Mouse (Mus musculus) c-Kit-positive CD71-positive TER-119-negative erythroid progenitor cells, embryonic 14.5 days (primary cell): ENCODE results near the gene Tnfaip3.

ENCODE experiments used
- DNase-seq: peaks from one replicate; pipeline ENCODE4 v3.0.0-alpha.2; 2013; ENCODE audit warnings: low read depth

The Tnfaip3 gene

DNA sequence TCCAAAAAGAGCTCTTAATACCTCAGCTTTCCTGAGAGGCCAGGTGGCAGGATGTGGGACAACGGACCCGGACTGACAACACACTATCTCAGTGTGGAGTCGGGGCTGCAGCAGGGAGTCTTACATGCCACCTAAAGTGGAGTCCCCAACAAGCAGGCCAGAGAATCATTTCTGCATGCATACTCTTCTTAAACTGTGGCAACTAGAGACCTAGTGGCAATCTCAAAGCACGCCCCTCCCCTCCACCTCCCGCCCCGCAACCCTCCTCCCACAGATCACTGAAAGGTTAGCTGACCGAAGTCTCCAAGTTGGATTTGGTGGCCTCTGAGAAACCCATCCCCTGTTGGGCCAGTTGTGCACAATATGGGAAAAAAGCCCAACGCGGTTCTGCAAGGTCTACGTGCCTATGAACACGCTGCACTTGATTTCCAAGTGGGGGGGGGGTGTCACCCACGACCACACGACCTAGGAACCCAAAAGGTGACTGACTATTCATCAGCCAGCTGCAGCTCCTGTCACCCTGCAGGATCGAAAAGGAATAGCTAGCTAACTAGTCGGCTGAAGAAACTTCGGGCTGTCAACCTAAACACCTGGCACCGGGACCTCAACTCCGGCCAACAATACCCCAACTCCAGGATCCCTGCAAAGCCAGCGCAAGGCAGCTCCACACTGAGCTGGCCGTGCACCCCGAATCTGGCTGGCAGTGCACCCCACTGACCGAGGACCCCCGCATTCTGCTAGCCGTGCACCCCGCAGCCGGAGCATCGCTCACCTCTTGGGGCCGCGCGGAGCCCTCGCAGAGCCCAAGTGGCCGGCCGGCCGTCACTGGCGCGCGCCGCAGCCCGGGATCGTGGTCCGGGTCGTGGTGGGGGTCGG is 838 bp downstream of the Tnfaip3 start:
- DNase-seq: no peak

DNA sequence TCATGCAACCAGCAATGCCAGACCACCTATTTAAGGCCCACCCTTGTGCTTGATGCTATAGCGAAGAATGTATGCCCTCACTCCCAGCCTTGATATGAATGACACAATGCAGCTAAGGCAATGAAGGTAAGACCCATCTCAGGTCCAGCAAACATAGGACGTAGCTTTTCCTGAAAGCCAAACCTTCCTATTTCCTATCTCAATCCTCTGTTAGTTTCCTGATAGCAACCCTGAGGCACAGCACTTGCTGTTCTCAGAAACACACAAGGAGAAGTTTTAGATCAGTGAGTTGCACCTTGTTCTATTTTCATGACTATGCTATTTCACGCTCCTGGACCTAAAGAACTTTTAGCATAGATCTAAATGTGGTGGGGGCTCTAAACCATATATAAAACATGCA is 2.1 kb downstream of the Tnfaip3 start:
- DNase-seq: no peak

DNA sequence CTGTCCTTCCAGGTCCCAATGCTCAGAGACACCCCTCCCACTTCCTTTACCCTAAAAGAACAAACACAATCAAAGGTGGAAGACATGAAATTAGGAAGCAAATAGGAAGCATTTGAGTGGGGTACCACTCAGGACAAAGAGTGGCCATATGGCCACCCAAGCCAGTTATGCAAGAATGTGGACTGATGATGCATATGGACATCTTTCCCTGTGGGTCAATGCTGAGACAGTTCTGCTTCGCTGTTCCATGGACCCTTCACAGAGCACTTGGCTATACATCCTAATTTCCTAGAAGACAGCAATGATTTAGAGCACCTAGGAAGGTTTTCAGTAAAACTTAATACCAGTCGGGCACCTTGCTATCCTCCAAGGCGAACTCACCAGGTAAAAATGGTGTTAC is 2.8 kb downstream of the Tnfaip3 start:
- DNase-seq: no peak

DNA sequence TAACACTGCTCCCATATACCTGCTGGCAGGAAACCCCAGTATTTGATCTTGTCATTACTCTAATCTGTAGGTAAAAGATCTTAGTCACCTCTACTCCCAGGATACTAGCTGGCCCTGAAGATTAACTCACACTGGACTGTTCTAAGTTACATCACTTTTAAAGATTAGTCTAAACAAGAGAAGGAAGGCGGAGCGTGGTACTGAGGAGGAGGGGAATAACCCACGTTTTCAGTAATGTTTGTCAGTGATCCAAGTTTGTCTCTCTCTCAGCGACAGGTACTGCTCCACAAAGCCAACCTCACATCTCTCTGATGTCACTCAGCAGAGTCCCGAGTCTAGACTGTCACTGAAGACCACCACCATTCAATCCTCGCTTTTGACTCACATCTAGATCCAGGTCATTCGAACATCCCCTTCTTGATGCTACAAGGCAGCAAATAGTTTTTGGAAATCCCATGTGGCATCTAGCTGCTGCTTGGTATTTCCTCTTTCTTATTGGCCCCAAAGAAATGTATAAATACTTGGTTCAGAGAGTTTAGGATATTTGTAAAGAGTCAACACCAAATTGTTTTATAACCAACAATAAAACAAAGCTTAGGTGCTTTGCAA is 3.5 kb downstream of the Tnfaip3 start:
- DNase-seq: no peak

DNA sequence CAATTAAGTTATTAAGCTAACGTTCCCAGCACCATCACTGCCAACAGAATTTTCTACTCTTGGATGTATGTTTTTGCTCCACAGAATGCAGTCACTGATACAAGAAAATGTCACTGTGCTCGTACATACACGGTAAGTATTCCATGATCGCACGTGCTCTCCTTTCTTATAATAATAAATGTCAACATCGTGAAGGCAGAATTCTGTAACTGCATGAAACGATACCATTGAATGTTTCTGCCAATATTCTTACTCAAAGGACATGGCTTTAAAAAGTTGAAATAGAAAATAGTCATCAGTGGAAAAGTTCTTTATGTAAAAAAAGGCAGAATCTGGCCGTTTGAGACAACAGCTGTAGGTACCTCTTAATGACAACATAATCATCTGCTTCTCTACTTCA is 5.0 kb downstream of the Tnfaip3 start:
- no peak for DNase-seq

DNA sequence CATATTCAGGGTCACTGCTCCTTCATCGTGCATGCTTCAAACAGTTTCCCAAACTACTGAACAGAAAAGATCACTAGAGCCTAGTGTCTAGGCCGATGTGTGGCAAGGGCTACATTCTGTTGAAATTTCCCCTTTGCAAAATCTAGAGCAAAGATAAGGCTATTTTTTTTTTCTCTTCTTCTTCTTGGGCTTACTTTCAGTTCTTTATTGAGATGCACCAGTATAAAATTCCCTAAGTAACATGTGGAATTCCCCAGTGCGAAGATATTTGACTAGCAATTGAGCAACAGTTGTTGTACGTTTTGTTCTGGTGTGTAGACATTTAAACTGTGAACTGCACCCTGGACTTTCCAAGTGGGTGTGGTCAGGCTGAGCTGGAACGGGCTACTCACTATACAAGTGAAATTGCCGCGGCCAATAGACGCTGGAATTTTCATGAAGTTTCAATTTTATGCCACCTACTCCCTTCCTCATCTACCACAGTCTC is 6.2 kb downstream of the Tnfaip3 start:
- no peak for DNase-seq

DNA sequence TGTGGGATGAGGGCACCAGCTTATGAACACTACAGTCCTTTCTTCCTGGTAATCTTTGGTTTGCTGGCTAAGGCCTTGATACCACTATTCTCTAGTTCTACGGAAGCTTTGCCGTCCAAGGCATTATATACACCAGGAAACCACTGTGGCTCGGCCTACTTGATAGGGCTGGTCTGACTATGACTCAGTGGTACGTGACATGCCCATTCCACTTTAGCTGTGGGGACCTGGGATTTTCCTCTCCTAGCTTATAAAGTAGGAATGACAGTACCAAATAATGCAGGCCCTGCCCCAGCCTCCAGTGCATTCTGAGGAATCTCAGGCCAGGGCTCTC is 6.9 kb downstream of the Tnfaip3 start:
- no peak for DNase-seq

DNA sequence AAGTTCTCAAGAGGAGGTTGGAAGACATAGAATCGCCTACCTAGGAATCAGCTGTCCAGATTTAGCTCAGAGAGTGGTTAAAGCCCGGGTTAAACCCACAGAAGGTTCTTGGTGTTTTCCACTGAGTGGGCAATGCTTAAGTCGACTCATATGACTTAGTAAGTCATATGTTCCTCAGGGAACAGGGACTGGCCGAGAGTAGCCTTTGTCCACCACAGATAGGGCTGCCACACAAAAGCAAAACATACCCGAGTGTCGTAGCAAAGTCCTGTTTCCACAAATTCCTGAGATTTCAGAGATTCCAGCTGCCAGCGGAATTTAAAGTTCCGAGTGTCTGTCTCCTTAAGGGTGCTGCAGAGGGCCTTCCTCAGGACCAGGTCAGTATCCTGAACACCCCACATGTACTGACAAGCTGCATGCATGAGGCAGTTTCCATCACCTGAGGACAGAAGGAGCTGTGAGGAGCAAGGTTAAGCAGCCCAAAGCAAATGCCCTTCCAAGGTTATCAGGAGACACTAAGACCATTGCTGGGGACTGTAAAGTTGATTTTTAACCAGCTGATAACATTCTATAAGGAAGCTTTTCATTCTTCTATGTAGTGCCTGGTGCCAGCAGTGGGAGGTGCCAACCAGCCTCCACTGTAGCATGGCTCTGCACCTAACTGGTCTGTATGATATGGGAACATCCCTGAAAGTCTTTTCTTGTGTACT is 7.4 kb downstream of the Tnfaip3 start:
- DNase-seq: no peak

DNA sequence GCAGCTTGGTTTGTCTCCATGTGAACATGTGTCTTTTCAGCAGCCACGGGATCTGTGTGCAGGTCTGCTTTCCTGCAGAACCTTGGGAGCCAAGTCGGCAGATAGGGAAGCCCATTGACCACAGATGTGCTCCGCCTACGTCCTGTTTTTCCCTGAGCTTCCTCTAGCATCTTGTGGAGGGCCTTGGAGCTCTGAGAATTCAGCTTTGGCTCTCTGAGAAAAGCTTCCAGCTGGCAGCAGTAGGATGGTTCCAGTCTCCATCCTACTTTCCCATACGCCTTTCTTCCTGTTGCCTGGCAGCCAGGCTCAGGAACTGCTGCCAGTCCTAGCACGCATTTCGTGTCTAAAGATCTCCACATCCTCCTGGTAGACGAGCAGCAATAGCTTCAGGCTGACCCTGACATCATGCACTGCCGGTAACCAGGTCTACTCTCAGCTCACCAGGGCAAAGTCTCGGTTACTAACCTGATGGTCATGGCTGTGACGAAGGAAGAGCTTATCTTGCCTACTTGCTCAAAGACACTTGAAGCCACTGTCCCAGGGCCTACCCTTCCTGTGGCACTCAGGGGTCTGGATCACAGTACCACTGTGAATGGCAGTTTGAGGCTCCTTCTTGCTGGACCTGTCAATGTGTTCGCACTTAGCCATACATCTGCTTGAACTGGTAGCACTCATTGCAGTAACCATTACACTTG is 13.2 kb downstream of the Tnfaip3 start:
- no peak for DNase-seq

DNA sequence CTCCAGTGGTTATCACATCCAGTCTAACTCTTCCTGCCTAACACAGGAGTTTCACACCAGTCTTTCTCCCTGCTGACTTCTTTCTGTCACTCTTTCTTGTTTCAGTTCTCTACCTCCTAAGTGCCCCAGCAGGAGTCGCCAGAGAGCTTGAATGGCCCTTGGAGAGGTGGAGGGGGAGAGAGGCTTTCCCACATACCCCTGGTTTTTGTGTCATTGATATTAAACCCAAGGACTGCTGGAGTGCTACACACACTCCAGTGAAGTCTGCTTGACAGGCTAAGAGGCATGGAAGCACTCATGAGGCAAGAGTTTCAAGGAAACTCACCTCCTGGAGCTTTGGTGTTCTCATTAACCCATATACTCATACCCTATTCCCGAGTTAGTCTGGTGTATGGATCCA is 16.0 kb downstream of the Tnfaip3 start:
- no peak for DNase-seq

DNA sequence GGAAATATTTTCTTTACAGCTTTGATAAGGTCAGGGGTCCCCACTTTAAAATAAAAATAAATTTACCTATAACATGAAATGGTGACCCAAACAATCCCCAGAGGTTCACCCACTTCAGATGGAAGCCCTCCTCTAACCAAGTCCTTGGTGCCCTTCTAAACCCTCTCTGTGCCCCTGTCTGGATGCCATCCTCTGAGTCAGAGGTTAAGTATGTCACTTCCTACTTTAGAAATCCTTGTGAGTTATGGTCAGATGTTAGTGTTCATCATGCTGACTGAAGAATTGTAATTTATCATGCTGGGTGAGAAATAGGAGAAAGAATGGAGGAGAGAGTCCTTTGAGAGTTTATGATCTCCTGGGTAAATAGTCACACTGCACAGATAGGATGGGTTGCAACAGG is 19.1 kb downstream of the Tnfaip3 start:
- no peak for DNase-seq

DNA sequence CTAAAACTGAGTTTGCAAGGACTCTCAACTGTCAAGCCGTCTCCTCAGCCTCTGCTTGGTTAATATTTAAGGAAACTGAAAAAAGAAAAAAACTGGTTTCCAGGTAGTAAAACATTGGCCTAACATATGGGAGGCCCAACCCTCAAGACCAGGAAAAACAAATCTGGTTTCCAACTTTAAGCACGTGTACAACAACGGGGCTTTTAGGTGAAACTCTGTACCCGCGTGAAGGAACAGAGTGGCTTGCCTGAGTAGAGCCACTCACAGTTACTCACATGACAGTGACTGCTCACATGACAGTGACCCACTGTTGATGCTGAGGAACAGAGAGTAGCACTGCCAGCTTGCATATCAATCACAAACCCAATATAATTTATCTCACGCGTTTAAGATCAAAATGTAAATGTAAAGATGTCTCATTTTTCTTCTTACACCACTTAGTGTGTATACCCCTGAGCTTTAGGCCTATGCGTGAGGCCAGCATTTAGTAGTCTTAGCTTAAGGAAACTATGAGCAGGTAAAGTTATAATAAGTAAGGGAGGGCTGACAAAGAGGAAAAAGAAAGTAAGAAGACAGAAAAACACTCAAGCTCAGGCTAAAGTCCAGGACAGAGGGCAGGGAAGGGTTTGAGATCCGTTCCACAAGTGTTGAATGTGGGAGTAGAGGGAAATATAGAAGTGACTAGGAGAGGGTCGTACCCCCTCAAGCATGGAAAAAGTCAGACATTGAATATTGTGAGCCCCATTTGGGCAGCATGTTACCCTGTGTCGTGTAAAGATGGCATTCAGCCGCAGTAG is 19.8 kb downstream of the Tnfaip3 start:
- no peak for DNase-seq

DNA sequence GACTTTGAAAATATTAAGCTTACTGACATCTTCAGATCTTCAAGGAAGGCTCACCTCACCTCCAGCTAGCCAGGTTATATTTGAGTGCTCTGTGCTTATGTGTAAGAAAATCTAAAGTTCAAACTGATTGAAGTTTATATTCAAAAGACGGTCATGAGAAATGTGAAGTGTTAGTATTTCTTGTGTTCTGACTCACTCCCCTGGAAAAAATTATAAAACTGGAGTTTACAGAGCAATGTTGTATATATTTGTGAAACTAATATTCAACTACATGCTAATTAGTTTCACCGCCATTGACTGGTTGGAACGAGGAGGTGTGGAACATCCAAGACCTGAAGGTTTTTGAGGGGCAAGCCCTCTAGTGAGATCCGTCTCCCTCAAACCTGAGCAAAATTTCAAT is 22.5 kb downstream of the Tnfaip3 start:
- no peak for DNase-seq

DNA sequence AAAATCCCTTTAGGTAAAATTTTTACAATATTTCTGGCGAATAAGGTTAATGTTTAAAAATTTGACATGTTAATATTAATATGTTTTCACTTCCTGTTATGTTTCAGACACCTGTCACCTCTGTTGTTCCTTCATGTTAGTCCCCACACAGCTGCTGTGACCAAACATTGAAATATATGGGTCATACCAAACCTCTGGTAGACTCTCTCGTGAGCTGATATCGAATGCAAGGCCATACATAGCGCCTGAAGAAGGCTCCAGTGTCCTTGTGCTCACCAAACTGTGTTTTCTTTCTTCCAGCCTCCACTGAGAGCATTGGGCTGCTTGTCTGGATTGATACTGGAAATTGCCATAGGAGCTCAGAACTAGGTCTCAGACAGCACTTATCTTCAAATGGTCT is 24.4 kb downstream of the Tnfaip3 start:
- no peak for DNase-seq

DNA sequence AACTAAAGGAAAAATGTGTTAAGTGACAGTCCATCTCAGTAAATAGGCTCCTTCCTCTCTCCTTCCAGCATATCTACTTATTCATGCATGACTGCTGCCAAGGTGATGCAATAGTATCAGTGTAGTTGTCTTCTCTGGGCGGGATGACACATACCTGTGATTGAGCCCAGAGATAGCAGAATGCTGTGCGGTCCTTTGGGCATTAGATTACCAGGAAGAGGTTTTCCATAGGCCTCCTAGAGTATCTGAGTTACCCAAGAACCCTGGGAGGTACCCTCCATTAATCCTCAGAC is 27.6 kb downstream of the Tnfaip3 start:
- DNase-seq: no peak

DNA sequence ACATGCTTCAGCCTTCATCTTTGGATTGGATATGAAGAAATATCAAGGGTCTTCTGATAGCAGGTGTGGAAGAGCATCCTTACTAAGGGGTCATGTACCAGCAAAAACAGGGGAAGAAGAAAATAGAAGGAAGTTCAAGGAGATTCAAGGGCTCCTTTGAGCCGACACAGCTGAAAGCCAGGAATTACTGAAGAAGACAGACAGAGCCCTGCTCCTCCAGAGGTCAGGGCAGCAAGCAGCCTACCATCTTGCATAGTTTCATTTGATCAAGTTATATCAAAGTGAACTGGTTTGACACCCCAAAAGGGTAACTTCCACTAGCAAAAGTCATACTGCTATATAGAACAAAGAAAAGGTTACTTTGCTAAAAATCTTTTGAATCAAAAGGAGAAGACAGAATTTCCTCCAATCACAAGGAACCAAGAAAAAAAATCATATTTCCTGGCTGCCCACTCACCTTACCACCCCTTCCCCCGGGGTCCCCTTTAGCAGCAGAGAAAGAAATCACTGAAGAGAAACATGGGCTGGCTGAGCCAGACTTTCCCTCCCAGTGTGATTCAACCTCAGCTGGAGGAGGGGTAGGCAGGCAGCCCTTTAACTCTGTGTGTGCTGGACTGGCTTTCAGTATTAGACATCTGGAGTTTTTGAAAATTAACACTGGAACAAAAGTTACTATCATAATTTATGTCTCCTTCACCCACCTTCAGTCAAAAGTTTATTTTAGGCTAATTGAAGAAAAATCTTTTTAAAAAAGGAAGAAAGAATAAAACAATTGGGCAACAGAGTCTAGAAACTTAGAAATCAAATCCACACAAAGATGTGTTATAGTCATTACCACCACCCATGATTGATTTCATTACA is 28.2 kb downstream of the Tnfaip3 start:
- no peak for DNase-seq

DNA sequence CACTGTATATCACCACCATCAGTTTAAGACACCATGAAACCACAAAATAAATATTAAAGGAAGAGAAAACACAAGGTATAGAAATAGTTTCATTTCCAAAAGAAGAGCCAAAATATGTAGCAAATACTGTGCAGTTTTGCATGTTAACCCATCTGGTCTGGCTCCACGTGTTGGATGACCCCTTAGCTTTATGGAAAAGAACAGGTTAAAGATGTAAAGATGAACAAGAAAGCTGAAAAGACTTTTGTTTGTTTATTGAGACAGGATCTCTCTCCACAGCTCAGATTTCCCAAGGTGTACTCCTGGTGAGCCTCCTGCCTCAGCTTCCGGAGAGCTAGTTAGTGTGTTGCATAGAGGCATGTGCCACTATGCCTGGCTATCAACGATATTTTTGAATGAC is 29.9 kb downstream of the Tnfaip3 start:
- no peak for DNase-seq

DNA sequence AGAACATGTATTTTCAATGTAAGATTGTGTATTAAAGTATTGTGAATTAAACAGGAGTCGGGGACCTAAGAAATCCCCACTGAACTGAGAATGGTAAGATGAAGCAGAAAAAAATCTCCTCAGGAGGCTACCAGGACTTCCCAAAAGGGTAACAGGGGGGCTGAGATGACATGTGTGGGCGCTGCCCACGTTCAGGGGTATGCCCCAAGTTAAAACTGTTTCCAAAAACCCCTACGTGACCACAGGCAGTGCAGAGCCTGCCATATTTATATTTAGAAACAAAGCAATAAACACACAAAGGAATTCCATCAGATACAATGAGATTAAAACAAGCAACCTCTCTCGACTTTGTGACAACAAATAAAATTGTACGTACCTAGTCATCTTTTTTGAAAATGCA is 31.9 kb downstream of the Tnfaip3 start:
- DNase-seq: no peak

DNA sequence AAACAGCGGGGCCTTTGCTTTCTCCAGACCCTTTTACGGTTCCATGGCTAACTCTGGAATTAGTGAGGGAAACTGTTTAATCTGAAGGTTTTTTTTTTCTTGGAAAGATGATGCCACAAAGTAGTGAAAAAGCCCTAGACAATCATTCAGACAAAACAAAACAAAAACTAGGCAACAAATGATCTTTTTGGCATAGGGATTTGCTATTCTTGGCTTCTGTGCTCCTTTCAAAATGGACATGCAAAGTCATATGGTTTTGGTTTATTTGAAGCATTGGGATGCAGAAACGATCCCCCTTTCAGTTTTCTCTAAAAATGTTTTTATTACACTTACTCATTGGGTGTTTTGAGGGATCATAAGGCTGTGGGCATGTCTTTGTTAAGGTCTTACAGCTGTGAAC is 41.0 kb downstream of the Tnfaip3 start:
- no peak for DNase-seq

DNA sequence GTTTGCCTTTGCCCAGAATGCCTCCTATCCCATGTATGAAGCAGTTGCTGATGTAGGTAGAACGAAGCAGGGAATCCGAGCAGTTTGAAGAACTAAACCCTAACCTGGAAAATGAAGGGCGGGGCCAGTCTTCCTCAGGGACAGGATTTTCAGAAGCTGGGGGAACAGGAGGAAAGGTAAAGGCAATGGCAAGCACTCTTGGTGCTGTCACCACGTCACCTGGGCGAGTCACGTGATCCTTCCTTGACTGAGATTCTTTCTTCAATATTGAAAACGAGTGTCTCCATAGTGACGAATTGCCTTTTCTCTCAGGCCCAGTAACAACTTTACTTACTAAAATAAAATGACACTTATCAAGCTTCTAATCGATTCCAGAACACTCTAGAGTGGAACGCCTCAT is 48.6 kb downstream of the Tnfaip3 start:
- DNase-seq: no peak

DNA sequence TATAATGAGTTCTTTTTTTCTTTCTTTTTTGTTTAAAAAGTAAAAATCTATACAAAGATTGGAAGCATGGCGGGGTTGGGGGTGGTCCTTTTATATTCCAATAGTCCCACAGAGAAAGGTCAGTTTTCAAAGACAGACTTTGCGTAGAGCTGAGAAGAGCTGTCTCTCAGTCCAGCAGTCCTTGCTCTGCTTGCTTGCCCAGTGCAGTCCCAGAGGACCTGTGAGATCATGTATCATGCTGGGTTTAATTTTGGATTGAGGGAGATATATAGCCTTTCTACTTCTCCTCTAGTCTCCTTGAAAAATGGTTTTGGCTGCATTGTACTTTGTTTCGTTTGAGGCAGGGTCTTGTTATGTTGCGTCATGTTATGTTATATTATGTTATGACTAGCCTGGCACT is 49.9 kb downstream of the Tnfaip3 start:
- DNase-seq: no peak
